Mouse (Mus musculus) kidney, postnatal 4 days (tissue): ENCODE measurements around the gene Tufm.
A peak's percentile ranks its signal among the peaks of the same experiment; 100 is the strongest.

Experiments
- DNase-seq, 2 experiments: peaks; one replicate each; pipeline ENCODE4 v3.0.0; 2021; ENCODE audit warnings: mixed read lengths in 2 of 2

The Tufm gene

GRCm38 (mm10) chr7:126487052-126487483 is at the start of gene Tufm:
Gene Tufm, plus strand, starts transcription at chr7:126487361.
- DNase-seq: peak; percentile 95 to 97

GRCm38 (mm10) chr7:126440134-126440533 is 47.0 kb upstream of the Tufm start:
- no peak for DNase-seq

GRCm38 (mm10) chr7:126443997-126444396 is 43.2 kb upstream of the Tufm start:
- DNase-seq: no peak

- no peak for DNase-seq
Observed at GRCm38 (mm10) chr7:126444536-126444935, 42.6 kb upstream of the Tufm start.

GRCm38 (mm10) chr7:126445104-126445815 is 41.9 kb upstream of the Tufm start:
- no peak for DNase-seq

GRCm38 (mm10) chr7:126446217-126446616 is 40.9 kb upstream of the Tufm start:
- no peak for DNase-seq

GRCm38 (mm10) chr7:126448481-126448880 is 38.7 kb upstream of the Tufm start:
- no peak for DNase-seq

- no peak for DNase-seq
Observed at GRCm38 (mm10) chr7:126449991-126450390, 37.2 kb upstream of the Tufm start.

- no peak for DNase-seq
Observed at GRCm38 (mm10) chr7:126450641-126451040, 36.5 kb upstream of the Tufm start.

GRCm38 (mm10) chr7:126452244-126452643 is 34.9 kb upstream of the Tufm start:
- no peak for DNase-seq

- no peak for DNase-seq
Observed at GRCm38 (mm10) chr7:126453861-126454260, 33.3 kb upstream of the Tufm start.

- DNase-seq: no peak
Observed at GRCm38 (mm10) chr7:126455242-126455641, 31.9 kb upstream of the Tufm start.

- DNase-seq: no peak
Observed at GRCm38 (mm10) chr7:126456382-126457266, 30.5 kb upstream of the Tufm start.

- DNase-seq: no peak
Observed at GRCm38 (mm10) chr7:126458225-126458624, 28.9 kb upstream of the Tufm start.

GRCm38 (mm10) chr7:126458844-126459618 is 28.1 kb upstream of the Tufm start:
- no peak for DNase-seq

GRCm38 (mm10) chr7:126460623-126461399 is 26.4 kb upstream of the Tufm start:
- DNase-seq: no peak

- DNase-seq: no peak
Observed at GRCm38 (mm10) chr7:126461626-126462025, 25.5 kb upstream of the Tufm start.

- no peak for DNase-seq
Observed at GRCm38 (mm10) chr7:126463004-126463403, 24.2 kb upstream of the Tufm start, which contains the start of gene Atp2a1. Gene Atp2a1, minus strand, starts transcription at chr7:126463108.

- no peak for DNase-seq
Observed at GRCm38 (mm10) chr7:126463547-126463946, 23.6 kb upstream of the Tufm start.

GRCm38 (mm10) chr7:126464121-126464520 is 23.0 kb upstream of the Tufm start:
- DNase-seq: no peak

- DNase-seq: no peak
Observed at GRCm38 (mm10) chr7:126464836-126465235, 22.3 kb upstream of the Tufm start.
